Mouse (Mus musculus): ENCODE data around the gene Klhl10.

DNA sequence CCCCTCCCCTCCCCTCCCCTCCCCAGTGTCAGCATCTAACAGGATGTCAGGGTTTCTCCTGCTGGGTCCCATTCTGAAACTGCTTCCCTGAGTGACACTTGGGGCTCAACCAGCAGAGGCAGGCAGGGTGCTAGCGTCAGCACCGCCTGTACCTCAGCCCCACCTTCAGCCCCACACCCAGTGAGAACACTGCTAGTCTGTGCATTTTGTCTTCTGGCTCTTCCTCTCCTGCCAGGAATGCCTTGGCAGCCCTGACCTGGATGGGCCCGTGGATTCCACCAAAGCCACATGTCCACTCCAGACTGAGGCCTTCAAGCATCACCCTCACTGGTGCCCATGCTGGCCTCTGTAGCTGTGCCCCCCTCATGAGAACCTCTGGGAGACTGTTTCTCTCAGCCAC is 32.0 kb upstream of the Klhl10 start:
- TF ChIP-seq CTCF (conservative IDR thresholded peaks at IDR 0.05; ENCODE audit: insufficient read depth, insufficient read length, low read depth, low read length): no peak
- TF ChIP-seq POLR2A (IDR thresholded peaks at IDR 0.05; ENCODE audit: low read depth, low read length): no peak

All from kidney, adult 2 months (tissue).